Mouse (Mus musculus) heart, embryonic 14.5 days (tissue): ENCODE measurements around the gene Srgap2. TPM values are rescaled to one million over a fixed set of nuclear protein-coding genes. Genes with fewer than 3 reads are reported as not detected.

ENCODE experiments used
- ATAC-seq: fragments of 200-750 bp; cut with Nextera tagmentation; 2 replicates; pipeline ENCODE4 v1.8.0; 2017; ENCODE audit warnings: low read depth, moderate TSS enrichment; ENCODE audit not compliant: insufficient number of reproducible peaks, insufficient read depth, low FRiP score
- H3K27ac ChIP-seq, 2 experiments: fragments of 200-500 bp in 1 of 2; fragments of 300-500 bp in 1 of 2; sonication (generic) in 1 of 2; replicated peaks in 1 of 2; 2 replicates each; pipeline ENCODE4 v1.5.1; 2012 to 2014; ENCODE audit warnings: low read depth in 2 of 2, low read length in 2 of 2, control low read depth in 1 of 2, mild to moderate bottlenecking in 1 of 2, mixed read lengths in 1 of 2; ENCODE audit not compliant: control insufficient read depth in 1 of 2, insufficient read depth in 1 of 2
- H3K27me3 ChIP-seq: fragments of 300-500 bp; sonication (generic); 2 replicates; pipeline ENCODE4 v1.6.1; 2014; ENCODE audit warnings: mild to moderate bottlenecking, low read length, control low read depth; ENCODE audit not compliant: control insufficient read depth, insufficient read depth
- H3K36me3 ChIP-seq: fragments of 300-500 bp; sonication (generic); 2 replicates; pipeline ENCODE4 v1.6.1; 2014; ENCODE audit warnings: mild to moderate bottlenecking, control low read depth, low read length, mixed read lengths; ENCODE audit not compliant: control insufficient read depth, insufficient read depth
- H3K4me1 ChIP-seq, 2 experiments: fragments of 200-500 bp in 1 of 2; fragments of 300-500 bp in 1 of 2; sonication (generic) in 1 of 2; 2 replicates each; pipeline ENCODE4 v1.6.1; 2012 to 2014; ENCODE audit warnings: low read length in 2 of 2, control low read depth in 1 of 2, mixed read lengths in 1 of 2; ENCODE audit not compliant: control insufficient read depth in 2 of 2, insufficient read depth in 2 of 2
- H3K4me2 ChIP-seq: fragments of 300-500 bp; sonication (generic); 2 replicates; pipeline ENCODE4 v1.6.1; 2014; ENCODE audit warnings: mild to moderate bottlenecking, low read length
- H3K4me3 ChIP-seq, 2 experiments: fragments of 200-500 bp in 1 of 2; fragments of 300-500 bp in 1 of 2; sonication (generic) in 1 of 2; 2 replicates each; pipeline ENCODE4 v1.5.1; 2012 to 2014; ENCODE audit warnings: low read length in 2 of 2, mild to moderate bottlenecking in 2 of 2, control low read depth in 1 of 2, low read depth in 1 of 2, moderate library complexity in 1 of 2; ENCODE audit not compliant: control insufficient read depth in 1 of 2, insufficient read depth in 1 of 2
- H3K9ac ChIP-seq: fragments of 300-500 bp; sonication (generic); 2 replicates; pipeline ENCODE4 v1.6.1; 2014; ENCODE audit warnings: mild to moderate bottlenecking, low read length
- H3K9me3 ChIP-seq: fragments of 300-500 bp; sonication (generic); 2 replicates; pipeline ENCODE4 v1.6.1; 2016; ENCODE audit warnings: low read length, control low read depth; ENCODE audit not compliant: control insufficient read depth
- WGBS: fragments of 180-500 bp; shearing (Covaris S2); extraction: QIAGEN DNeasy Blood & Tissue Kit; methylation state at CpG from one replicate; pipeline ENCODE4 v1.1.7; 2014; 5-methylcytosine and 5-hydroxymethylcytosine counted together
- polyA plus RNA-seq: library from polyadenylated mRNA; unstranded; fragments of >200 nt; fragmentation: Nextera tagmentation; extraction: Ambion mirVana; gene quantifications from 2 replicates; pipeline ENCODE4 v1.2.1, GENCODE M21; 2014

Gene Srgap2
- polyA plus RNA-seq, 1 experiment from 2014 or later, result 15.7 TPM

DNA sequence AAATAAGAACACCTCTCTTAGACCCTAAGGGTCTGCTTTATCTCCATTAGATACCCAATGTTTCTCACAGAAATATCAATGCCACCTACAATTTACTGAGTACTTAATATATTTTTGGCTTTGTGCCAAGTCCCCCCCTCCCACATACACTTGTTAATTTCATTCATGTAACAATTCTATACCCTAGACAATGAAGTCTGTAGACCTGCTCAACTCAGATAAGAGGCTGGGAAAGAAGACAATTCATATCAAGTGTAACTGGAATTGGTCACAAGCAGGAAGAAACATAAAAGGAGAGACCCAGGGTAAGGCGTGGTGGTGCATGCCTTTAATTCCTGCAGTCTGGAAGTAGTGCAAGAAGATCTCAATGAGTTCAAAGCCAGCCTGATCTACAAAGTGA, 169.9 kb downstream of the Srgap2 start:
- H3K4me2 ChIP-seq, result no peak overlapping the region
- no peak for ATAC-seq
- peaks cover 55% of the 10 kb centered on the region for H3K36me3 ChIP-seq
- H3K4me1 ChIP-seq, result peaks cover 0 to 3% of the 10 kb centered on the region in 2 experiments; a peak in 1 of 4 replicates
- H3K9me3 ChIP-seq, result no peaks in the 10 kb centered on the region
- 50% methylated on average over 1 of the region's 1 CpGs for WGBS
- H3K27me3 ChIP-seq, result no peaks in the 10 kb centered on the region
- no peak overlapping the region for H3K27ac ChIP-seq
- H3K9ac ChIP-seq, result no peak overlapping the region
- H3K4me3 ChIP-seq, result no peak overlapping the region

DNA sequence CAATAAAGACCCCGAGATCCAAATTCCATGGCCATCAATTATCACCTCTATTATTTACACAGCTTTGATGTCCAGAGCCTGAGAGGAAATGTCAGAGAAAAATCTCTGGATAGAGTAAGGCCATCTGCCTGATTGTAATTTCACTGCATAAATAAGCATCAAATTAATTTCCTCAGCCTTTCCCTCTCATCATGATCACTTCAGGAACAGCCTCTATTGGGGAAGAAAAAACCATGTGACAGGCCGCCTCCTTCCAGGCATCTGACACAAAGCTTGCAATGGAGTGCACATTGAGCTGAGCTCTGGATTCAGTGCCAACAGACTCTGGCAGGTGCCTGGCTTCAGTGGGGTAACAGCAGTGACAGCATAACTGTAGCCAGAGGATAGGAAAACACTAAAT, 175.7 kb downstream of the Srgap2 start:
- Histone ChIP-seq H3K4me2 (no peak overlapping the region), H3K9me3 (no peaks in the 10 kb centered on the region), H3K4me3 (no peak overlapping the region), H3K36me3 (peaks cover 61% of the 10 kb centered on the region), H3K4me1 (peaks cover 4 to 17% of the 10 kb centered on the region in 2 experiments), H3K27me3 (no peaks in the 10 kb centered on the region), H3K9ac (no peak overlapping the region), H3K27ac (no peak overlapping the region)
- no peak for ATAC-seq
- 77% methylated on average over 2 of the region's 2 CpGs for WGBS

GRCm38 (mm10) chr1:131349993-131350510, 177.1 kb downstream of the Srgap2 start:
- Histone ChIP-seq H3K4me3 (no peak overlapping the region), H3K27ac (no peak overlapping the region), H3K27me3 (no peaks in the 10 kb centered on the region), H3K4me2 (no peak overlapping the region), H3K36me3 (peaks cover 48% of the 10 kb centered on the region), H3K9ac (no peak overlapping the region), H3K9me3 (no peaks in the 10 kb centered on the region), H3K4me1 (peaks cover 12 to 26% of the 10 kb centered on the region in 2 experiments)
- WGBS, result 96% methylated on average over 1 of the region's 1 CpGs
- ATAC-seq, result no peak

DNA sequence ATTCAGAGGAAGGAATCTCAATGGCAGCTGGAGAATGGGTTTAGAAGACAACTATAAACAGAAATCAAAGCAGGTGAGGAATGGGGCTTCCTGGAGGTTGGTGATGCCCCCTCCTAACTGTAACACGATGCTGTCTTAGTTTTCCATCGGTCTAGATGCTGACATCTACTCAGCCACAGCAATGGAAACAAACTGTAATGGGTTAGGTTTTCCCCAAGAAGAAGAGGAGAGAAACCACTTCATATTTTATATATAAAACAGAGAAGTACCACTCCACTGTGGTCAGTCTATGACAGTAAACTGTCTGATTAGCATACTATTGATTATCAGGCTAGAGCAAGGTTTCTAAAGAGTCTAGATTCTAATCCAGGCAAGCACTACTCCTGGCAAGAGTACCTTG, 179.4 kb downstream of the Srgap2 start:
- no peak overlapping the region for H3K9ac ChIP-seq
- peak overlapping the region in 1 of 2 experiments; percentile 14; a peak in 1 of 4 replicates for H3K27ac ChIP-seq
- no peak overlapping the region for H3K4me3 ChIP-seq
- 78% methylated on average over 2 of the region's 2 CpGs for WGBS
- H3K27me3 ChIP-seq, result no peaks in the 10 kb centered on the region
- no peak overlapping the region for H3K4me2 ChIP-seq
- ATAC-seq, result no peak
- no peaks in the 10 kb centered on the region for H3K9me3 ChIP-seq
- peaks cover 44% of the 10 kb centered on the region for H3K36me3 ChIP-seq
- H3K4me1 ChIP-seq, result peaks cover 17 to 32% of the 10 kb centered on the region in 2 experiments

GRCm38 (mm10) chr1:131346916-131347555, 180.1 kb downstream of the Srgap2 start:
- Histone ChIP-seq H3K4me2 (no peak overlapping the region), H3K27ac (peak overlapping the region; percentile 14 to 39; a peak in 3 of 4 replicates), H3K9ac (no peak overlapping the region), H3K4me1 (peaks cover 17 to 32% of the 10 kb centered on the region in 2 experiments), H3K36me3 (peaks cover 42% of the 10 kb centered on the region), H3K4me3 (no peak overlapping the region), H3K27me3 (no peaks in the 10 kb centered on the region), H3K9me3 (no peaks in the 10 kb centered on the region)
- no peak for ATAC-seq
- 41% methylated on average over 1 of the region's 1 CpGs for WGBS

DNA sequence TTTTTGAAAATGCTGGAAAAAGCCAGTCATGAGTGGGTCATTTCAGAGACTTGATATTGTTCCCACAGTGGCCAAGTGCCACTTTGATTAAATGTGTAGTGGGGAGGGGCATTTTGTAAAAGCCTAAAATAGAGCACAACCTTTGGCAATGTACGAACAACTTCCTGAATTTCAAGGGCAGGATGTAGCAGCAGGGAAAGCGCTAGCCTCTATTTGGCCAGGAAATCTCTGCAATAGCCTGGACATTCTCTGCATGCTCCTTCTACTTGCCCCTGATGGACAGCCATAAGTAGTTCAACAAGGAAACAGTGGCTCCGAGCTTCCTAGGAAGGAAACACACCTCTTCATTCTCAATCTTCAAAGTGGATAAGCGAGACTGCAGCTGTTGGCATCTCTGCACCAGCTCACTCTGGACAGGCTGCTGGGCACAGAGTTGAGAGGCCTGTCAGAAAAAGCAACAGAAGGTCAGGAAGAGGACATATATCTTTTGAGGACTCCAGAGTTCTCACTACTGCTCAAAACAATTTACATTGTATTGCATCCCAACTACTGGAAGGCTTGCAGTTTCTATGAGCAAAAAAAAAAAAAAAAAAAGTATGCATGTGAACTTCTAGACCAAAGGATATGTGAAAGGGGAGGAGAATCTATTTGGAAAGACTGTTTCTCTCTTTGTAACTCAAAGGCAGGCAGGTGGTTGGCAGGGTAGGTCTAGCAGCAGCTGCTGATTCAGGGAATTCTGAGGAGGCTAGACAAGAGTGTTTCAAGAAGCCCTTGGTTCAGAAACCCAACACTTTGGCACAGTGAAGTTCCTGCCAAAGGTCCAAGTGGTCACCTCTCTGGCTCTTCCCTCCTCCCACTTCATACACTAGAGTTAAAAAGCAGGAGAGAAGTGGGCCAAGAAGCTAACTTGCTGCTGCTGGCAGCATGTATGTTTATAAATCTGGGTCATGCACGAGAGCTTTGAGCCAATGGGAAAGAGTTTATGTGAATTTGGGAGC, 181.4 kb downstream of the Srgap2 start:
- Histone ChIP-seq H3K4me1 (peaks cover 17 to 32% of the 10 kb centered on the region in 2 experiments), H3K27ac (peak overlapping the region; percentile 72 to 82), H3K36me3 (peaks cover 47% of the 10 kb centered on the region), H3K9ac (no peak overlapping the region), H3K9me3 (no peaks in the 10 kb centered on the region), H3K4me3 (no peak overlapping the region), H3K27me3 (no peaks in the 10 kb centered on the region), H3K4me2 (no peak overlapping the region; the same call in 1 of the 2 replicates)
- 16% methylated on average over 5 of the region's 5 CpGs for WGBS
- ATAC-seq, result peak; percentile 69

GRCm38 (mm10) chr1:131344691-131345090, 182.5 kb downstream of the Srgap2 start:
- Histone ChIP-seq H3K36me3 (peaks cover 44% of the 10 kb centered on the region), H3K4me2 (no peak overlapping the region), H3K9ac (peak overlapping the region; percentile 5; the same call in 1 of the 2 replicates), H3K27ac (peak overlapping the region; percentile 41 to 82), H3K27me3 (no peaks in the 10 kb centered on the region), H3K9me3 (no peaks in the 10 kb centered on the region), H3K4me1 (peaks cover 17 to 32% of the 10 kb centered on the region in 2 experiments), H3K4me3 (no peak overlapping the region)
- no peak for ATAC-seq
- WGBS, result 72% methylated on average over 2 of the region's 2 CpGs
